Mouse (Mus musculus): ENCODE data around the gene Usp26. TPM values are rescaled to one million over a fixed set of nuclear protein-coding genes. Genes with fewer than 3 reads are reported as not detected.

Gene Usp26
- not detected in 2 replicates for total RNA-seq (2015; ENCODE audit: low replicate concordance)
- 0.14 TPM in 1 of 2 replicates, not detected in the other for total RNA-seq (2017; ENCODE audit: low replicate concordance)

GRCm38 (mm10) chrX:51801133-51801532 lies at the start of gene Usp26:
Gene Usp26 (minus strand): TSS chrX:51801233.
- ATAC-seq (replicated peaks; ENCODE audit: low FRiP score, poor library complexity, severe bottlenecking): no peak

GRCm38 (mm10) chrX:51814466-51815247 lies 13.6 kb upstream of the Usp26 start:
- no peak for ATAC-seq (replicated peaks; ENCODE audit: low FRiP score, poor library complexity, severe bottlenecking)

GRCm38 (mm10) chrX:51767457-51767856 lies 33.6 kb downstream of the Usp26 start:
- no peak for ATAC-seq (replicated peaks; ENCODE audit: low FRiP score, poor library complexity, severe bottlenecking)

- no peak for ATAC-seq (replicated peaks; ENCODE audit: low FRiP score, poor library complexity, severe bottlenecking)
Measured at GRCm38 (mm10) chrX:51736450-51736849, 64.6 kb downstream of the Usp26 start.

GRCm38 (mm10) chrX:51714086-51714745 lies 86.8 kb downstream of the Usp26 start:
- no peak for ATAC-seq (replicated peaks; ENCODE audit: low FRiP score, poor library complexity, severe bottlenecking)

- ATAC-seq (replicated peaks; ENCODE audit: low FRiP score, poor library complexity, severe bottlenecking): no peak
Measured at GRCm38 (mm10) chrX:51712996-51713395, 88.0 kb downstream of the Usp26 start.

Other genes with a start within 250 kb of the Usp26 start
- gene Hs6st2, start 119.4 kb downstream of the Usp26 start, total RNA-seq (2015; ENCODE audit: low replicate concordance): not detected in 2 replicates
- not detected in 2 replicates for gene Hs6st2, start 119.4 kb downstream of the Usp26 start, total RNA-seq (2017; ENCODE audit: low replicate concordance)
- not detected in 2 replicates for gene 1700080O16Rik, start 171.5 kb upstream of the Usp26 start, total RNA-seq (2015; ENCODE audit: low replicate concordance)
- not detected in 2 replicates for gene 1700080O16Rik, start 171.5 kb upstream of the Usp26 start, total RNA-seq (2017; ENCODE audit: low replicate concordance)